19 mouse cellular contexts compared by ENCODE assay signal in the genomic region with DNA sequence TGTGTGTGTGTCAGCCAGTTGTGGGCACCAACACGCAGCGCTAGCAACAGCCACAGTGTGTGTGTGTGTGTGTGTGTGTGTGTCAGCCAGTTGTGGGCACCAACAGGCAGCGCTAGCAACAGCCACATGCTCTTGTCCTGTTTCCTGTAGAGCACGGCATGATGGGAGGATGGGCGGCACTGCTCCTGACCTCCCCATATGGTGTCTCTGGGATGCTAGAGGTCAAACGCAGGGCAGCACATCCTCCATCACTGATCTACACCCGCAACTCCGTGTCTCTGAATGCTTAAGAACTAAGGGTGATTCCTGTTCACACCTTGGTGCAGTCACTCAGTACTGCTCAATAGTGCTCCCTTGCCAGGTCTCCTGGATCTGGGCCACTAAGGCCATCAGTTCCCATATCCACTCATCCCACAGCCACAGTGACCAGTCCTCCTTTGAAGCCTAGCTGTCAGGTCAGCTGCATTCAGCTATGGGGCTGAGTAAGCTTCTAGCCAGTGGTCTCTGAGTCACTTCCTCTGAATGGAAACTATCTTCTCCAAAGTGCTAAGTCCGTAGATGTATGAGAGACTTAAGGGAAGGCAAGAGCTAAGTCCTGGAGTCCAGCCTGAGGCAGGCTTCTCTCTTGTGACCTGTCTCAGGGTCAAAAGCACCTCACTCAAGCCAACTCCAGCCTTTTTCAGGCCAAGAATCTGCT. TPM values are rescaled to one million over a fixed set of nuclear protein-coding genes. Genes with fewer than 3 reads are reported as not detected.
DNase-seq lines count a peak whose midpoint lies in the region; ATAC-seq and TF ChIP-seq lines count a peak whose summit lies in the region.
"Had no signal": no experiment of that assay in that cellular context is flagged by ENCODE, and none has a peak within 500 bp of the region (broad histone marks: within the 10 kb centered on the region; RNA-seq: fewer than 3 reads in every experiment).

No protein-coding gene starts in this region.

- H3K79me2 ChIP-seq in C2C12 (ENCODE audit: control insufficient read depth, insufficient read depth): no peaks in the 10 kb centered on the region

- no peaks in the 10 kb centered on the region for H3K27me3 ChIP-seq in kidney, embryonic 16.5 days (ENCODE audit: insufficient read depth, low read length)
- H3K27me3 ChIP-seq in C2C12 (ENCODE audit: control insufficient read depth, insufficient read depth, insufficient read length): no peaks in the 10 kb centered on the region
- H3K27me3 ChIP-seq: heart, embryonic 12.5 days; intestine, embryonic 15.5 days; limb, embryonic 12.5 days; neural tube, embryonic 13.5 days had no signal

- no peak overlapping the region for H3K4me3 ChIP-seq in kidney, embryonic 16.5 days (ENCODE audit: low read length)
- no peak overlapping the region for H3K4me3 ChIP-seq in C2C12 (ENCODE audit: insufficient read depth, poor library complexity, severe bottlenecking)
- H3K4me3 ChIP-seq: heart, embryonic 12.5 days; intestine, embryonic 15.5 days; limb, embryonic 12.5 days; neural tube, embryonic 13.5 days had no signal

- no peaks in the 10 kb centered on the region for H3K4me1 ChIP-seq in kidney, embryonic 16.5 days (ENCODE audit: insufficient read depth, low read length)
- H3K4me1 ChIP-seq: intestine, embryonic 15.5 days; limb, embryonic 12.5 days; neural tube, embryonic 13.5 days had no signal

- intact Hi-C loops in left cerebral cortex, postnatal 14 days (cut with DNase I): no loop called here

- ATAC-seq in kidney, embryonic 16.5 days (ENCODE audit: low FRiP score, low TSS enrichment): no peak
- ATAC-seq: forebrain, embryonic 16.5 days; intestine, embryonic 15.5 days; midbrain, embryonic 16.5 days had no signal

- H3ac ChIP-seq in C2C12 (ENCODE audit: control insufficient read depth, insufficient read length, low read depth): no peak overlapping the region

- H3K9me3 ChIP-seq in kidney, embryonic 16.5 days (ENCODE audit: low read length): no peaks in the 10 kb centered on the region
- H3K9me3 ChIP-seq: heart, embryonic 12.5 days; intestine, embryonic 15.5 days; limb, embryonic 12.5 days; neural tube, embryonic 13.5 days had no signal

- H3K27ac ChIP-seq in kidney, embryonic 16.5 days (ENCODE audit: low read length): no peak overlapping the region
- H3K27ac ChIP-seq: intestine, embryonic 15.5 days; limb, embryonic 12.5 days; neural tube, embryonic 13.5 days; stomach, postnatal 0 days had no signal

- H3K79me3 ChIP-seq in C2C12 (ENCODE audit: low read depth): no peaks in the 10 kb centered on the region

- H3K36me3 ChIP-seq in kidney, embryonic 16.5 days (ENCODE audit: insufficient read depth, low read length): peaks cover 36% of the 10 kb centered on the region
- peaks cover 21% of the 10 kb centered on the region for H3K36me3 ChIP-seq in C2C12 (ENCODE audit: control insufficient read depth, insufficient read depth)

- H3K9ac ChIP-seq in kidney, embryonic 16.5 days (replicated peaks; ENCODE audit: low read length): no peak overlapping the region
- H3K9ac ChIP-seq: heart, embryonic 12.5 days; intestine, embryonic 15.5 days; limb, embryonic 12.5 days; neural tube, embryonic 13.5 days had no signal

- WGBS in kidney, embryonic 16.5 days: 72% methylated on average over 7 of the region's 9 CpGs

- no peak overlapping the region for H3K4me2 ChIP-seq in kidney, embryonic 16.5 days (replicated peaks; ENCODE audit: low read depth, low read length)
- H3K4me2 ChIP-seq: heart, embryonic 12.5 days; intestine, embryonic 15.5 days; limb, embryonic 12.5 days; neural tube, embryonic 13.5 days had no signal

- peak; percentile 31 for DNase-seq in kidney, postnatal 14 days
- peak; percentile 66 for DNase-seq in 3134 (ENCODE audit: extremely low read depth, insufficient read length, low spot score)
- DNase-seq in fibroblast of lung, adult 2 months (ENCODE audit: low read depth): peak; percentile 44
- DNase-seq in spleen, postnatal 10 days (ENCODE audit: low spot score in 2 of 2): no peak
- DNase-seq in left cerebral cortex, postnatal 14 days (ENCODE audit: low spot score in 2 of 2): no peak
- DNase-seq: cerebellum, adult 18-20 months; gastrocnemius, postnatal 10 days; layer of hippocampus, postnatal 36 days; spleen, adult 18-20 months had no signal

- no peak for TF ChIP-seq CTCF in C2C12 (IDR thresholded peaks at IDR 0.05; ENCODE audit: control insufficient read depth, insufficient read depth, insufficient read length)

TF ChIP-seq in C2C12, 6 proteins besides CTCF, POLR2A, EP300 and RAD21:
- TF ChIP-seq USF1 (IDR thresholded peaks at IDR 0.05; ENCODE audit: low read depth) (no peak), MYOD1 (IDR thresholded peaks at IDR 0.05; ENCODE audit: control insufficient read depth, insufficient read length, low read depth) (peak; percentile 25)

RNA-seq across cellular contexts. Expression of a gene that starts 15.2 kb away (rescaled TPM):
- 0.96 and 1.4 TPM in 2 replicates for polyA plus RNA-seq in kidney, embryonic 16.5 days (2015; fragmentation: Nextera tagmentation; extraction: Ambion mirVana)
- not detected for polyA plus RNA-seq in C2C12 (2012; fragmentation: generic; extraction: Trizol)
- total RNA-seq in left cerebral cortex, postnatal 14 days (2021): 10 to 100 TPM; 51.7 to 54.5 TPM
- total RNA-seq: common myeloid progenitor, adult 5-6 weeks had no signal

Comparison
In these comparisons a context has a peak if more than half of its experiments do, and no peak if none do; other contexts are left out.
1. DNase-seq: peak in kidney, postnatal 14 days (single experiment), 3134 (single experiment) and fibroblast of lung, adult 2 months (single experiment); none in spleen, postnatal 10 days (0 of 2) and left cerebral cortex, postnatal 14 days (0 of 2).